Mouse (Mus musculus): ENCODE measurements at regions not wholly inside any gene's neighbourhood (a gene's known extent, or its start where the extent isn't known, plus 50 kb on each side); places are given as distances from the start of the nearest gene placed in this dataset.

- no peak for TF ChIP-seq SRF (IDR thresholded peaks at IDR 0.05; ENCODE audit: control insufficient read depth, insufficient read length, low read depth)
- no peak for TF ChIP-seq MAX (IDR thresholded peaks at IDR 0.05; ENCODE audit: low read depth)
- TF ChIP-seq USF1 (IDR thresholded peaks at IDR 0.05; ENCODE audit: low read depth) = no peak
- no peak for TF ChIP-seq POLR2A (IDR thresholded peaks at IDR 0.05; ENCODE audit: insufficient read length, low read depth)
- TF ChIP-seq TCF3 (IDR thresholded peaks at IDR 0.05; ENCODE audit: insufficient read length, low read depth) = no peak
- TF ChIP-seq CEBPB (IDR thresholded peaks at IDR 0.05; ENCODE audit: insufficient read depth, poor library complexity, severe bottlenecking) = no peak
- TF ChIP-seq POLR2AphosphoS2 (IDR thresholded peaks at IDR 0.05; ENCODE audit: insufficient read length, low read depth) = no peak
- TF ChIP-seq TCF12 (IDR thresholded peaks at IDR 0.05; ENCODE audit: insufficient read depth, poor library complexity, severe bottlenecking) = no peak
- TF ChIP-seq E2F4 (IDR thresholded peaks at IDR 0.05; ENCODE audit: insufficient read depth) = no peak
- no peak for TF ChIP-seq REST (IDR thresholded peaks at IDR 0.05; ENCODE audit: insufficient read depth, insufficient read length)
- no peak for TF ChIP-seq MYOD1 (IDR thresholded peaks at IDR 0.05; ENCODE audit: control insufficient read depth in 1 of 3, insufficient read length in 2 of 3, low read depth in 2 of 3)
These were observed 809.4 kb upstream of the Gm12353 start for GRCm38 (mm10) chr4:18795740-18796394.
